ENCODE assay signal across 9 mouse cellular contexts in the genomic region with DNA sequence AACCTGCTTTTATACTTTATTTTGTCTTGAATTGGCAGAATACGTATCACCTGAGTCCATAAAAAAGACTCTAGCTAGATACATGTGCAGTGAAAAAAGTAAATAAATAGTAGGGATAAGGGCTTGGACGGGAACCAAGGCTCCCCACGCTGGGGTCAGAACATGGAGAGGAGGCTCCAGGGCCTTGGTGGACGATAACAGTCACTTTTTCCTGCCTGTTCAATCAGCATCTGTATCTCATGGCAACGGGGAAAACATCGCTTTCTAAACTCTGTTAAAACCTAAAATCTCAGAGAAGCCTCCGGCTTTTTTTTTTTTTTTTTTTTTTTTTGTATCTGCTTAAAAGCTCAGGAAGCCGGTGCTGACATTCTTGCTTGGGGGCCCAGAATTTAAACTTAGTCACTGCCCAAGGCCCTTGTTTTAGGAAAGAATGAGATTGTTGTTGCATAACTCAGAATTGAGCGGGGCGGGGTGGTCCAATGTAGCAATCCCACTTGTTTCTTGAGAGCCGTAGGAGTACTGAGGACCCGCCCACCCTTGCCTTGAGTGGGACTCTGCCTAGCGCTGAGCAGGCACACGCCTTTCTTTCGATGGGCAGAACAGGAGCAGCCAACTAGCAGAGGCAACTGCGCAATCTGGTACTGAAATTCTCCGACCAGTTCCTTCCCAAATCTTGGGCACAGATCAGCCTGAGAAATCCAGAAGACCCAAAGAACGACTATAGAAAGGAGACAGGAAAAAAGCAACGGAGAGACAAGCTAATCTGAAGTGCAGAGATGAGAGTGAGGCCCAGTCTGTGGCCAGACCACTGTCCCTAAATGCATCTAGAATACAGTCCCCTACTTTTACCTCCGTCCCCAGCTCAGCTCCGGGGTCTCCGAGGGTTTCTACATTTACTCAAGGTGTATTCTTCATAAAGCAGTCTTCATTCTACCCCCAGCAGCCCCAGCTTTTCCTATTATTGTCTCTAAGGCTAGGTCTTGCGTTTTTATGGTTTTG. TPM values are rescaled to one million over a fixed set of nuclear protein-coding genes. Genes with fewer than 3 reads are reported as not detected.
DNase-seq lines count a peak whose midpoint lies in the region; ATAC-seq and TF ChIP-seq lines count a peak whose summit lies in the region.
"Had no signal": no experiment of that assay in that cellular context is flagged by ENCODE, and none has a peak within 500 bp of the region (broad histone marks: within the 10 kb centered on the region; RNA-seq: fewer than 3 reads in every experiment).

No protein-coding gene starts in this region.

- H3K4me3 ChIP-seq in kidney, embryonic 14.5 days (ENCODE audit: low read length) = no peak overlapping the region
- peak overlapping the region; percentile 50 for H3K4me3 ChIP-seq in C2C12 (ENCODE audit: insufficient read depth, poor library complexity, severe bottlenecking)
- H3K4me3 ChIP-seq in embryonic facial prominence, embryonic 14.5 days (ENCODE audit: low read depth, low read length) = no peak overlapping the region
- H3K4me3 ChIP-seq in lung, embryonic 14.5 days (ENCODE audit: low read depth, low read length) = no peak overlapping the region
- no peak overlapping the region for H3K4me3 ChIP-seq in midbrain, embryonic 16.5 days (ENCODE audit: low read depth, low read length)
- H3K4me3 ChIP-seq in thymus, adult 2 months (ENCODE audit: control insufficient read depth, insufficient read depth, low read length) = no peak overlapping the region
- H3K4me3 ChIP-seq in hindbrain, embryonic 14.5 days (replicated peaks; ENCODE audit: low read length) = no peak overlapping the region

- TF ChIP-seq CTCF in C2C12 (IDR thresholded peaks at IDR 0.05; ENCODE audit: control insufficient read depth, insufficient read depth, insufficient read length) = no peak
- no peak for TF ChIP-seq CTCF in lung, embryonic 14.5 days (IDR thresholded peaks at IDR 0.05; ENCODE audit: low read depth)
- no peak for TF ChIP-seq CTCF in thymus, adult 2 months (IDR thresholded peaks at IDR 0.05; ENCODE audit: borderline replicate concordance, control insufficient read depth, extremely low read depth, insufficient read depth, low read length, poor library complexity)

- peak overlapping the region; percentile 1 for H3ac ChIP-seq in C2C12 (ENCODE audit: control insufficient read depth, insufficient read length, low read depth)

- H3K9ac ChIP-seq in kidney, embryonic 14.5 days (ENCODE audit: low read depth, low read length) = no peak overlapping the region
- H3K9ac ChIP-seq in embryonic facial prominence, embryonic 14.5 days (ENCODE audit: low read depth, low read length) = no peak overlapping the region
- H3K9ac ChIP-seq in lung, embryonic 14.5 days = no peak overlapping the region; the same call in 1 of the 2 replicates
- H3K9ac ChIP-seq in midbrain, embryonic 16.5 days (ENCODE audit: low read depth, low read length) = no peak overlapping the region
- H3K9ac ChIP-seq in hindbrain, embryonic 14.5 days = no peak overlapping the region

- no peak for TF ChIP-seq POLR2A in thymus, adult 2 months (IDR thresholded peaks at IDR 0.05; ENCODE audit: control insufficient read depth, extremely low read depth, insufficient read depth, low read length, poor library complexity)

- WGBS in kidney, embryonic 14.5 days = 56% methylated on average over 23 of the region's 23 CpGs
- 43% methylated on average over 23 of the region's 23 CpGs for WGBS in embryonic facial prominence, embryonic 14.5 days
- WGBS in lung, embryonic 14.5 days = 41% methylated on average over 23 of the region's 23 CpGs
- WGBS in midbrain, embryonic 16.5 days = 53% methylated on average over 23 of the region's 23 CpGs
- 89% methylated on average over 23 of the region's 23 CpGs for WGBS in thymus, adult 2 months
- WGBS in hindbrain, embryonic 14.5 days = 61% methylated on average over 23 of the region's 23 CpGs

- no peaks in the 10 kb centered on the region for H3K36me3 ChIP-seq in kidney, embryonic 14.5 days (ENCODE audit: control insufficient read depth, insufficient read depth, low read length)
- H3K36me3 ChIP-seq in C2C12 (ENCODE audit: control insufficient read depth, insufficient read depth) = peaks cover 3% of the 10 kb centered on the region
- no peaks in the 10 kb centered on the region for H3K36me3 ChIP-seq in embryonic facial prominence, embryonic 14.5 days (ENCODE audit: control insufficient read depth, insufficient read depth, low read length)
- no peaks in the 10 kb centered on the region for H3K36me3 ChIP-seq in lung, embryonic 14.5 days (ENCODE audit: insufficient read depth)
- H3K36me3 ChIP-seq in midbrain, embryonic 16.5 days (ENCODE audit: control insufficient read depth, insufficient read depth, low read length) = no peaks in the 10 kb centered on the region
- H3K36me3 ChIP-seq in thymus, adult 2 months (ENCODE audit: control insufficient read depth, insufficient read depth, low read length) = no peaks in the 10 kb centered on the region
- no peaks in the 10 kb centered on the region for H3K36me3 ChIP-seq in hindbrain, embryonic 14.5 days (replicated peaks; ENCODE audit: control insufficient read depth, insufficient read depth)

- DNase-seq in kidney, postnatal 14 days = no peak
- peak; percentile 68 for DNase-seq in embryonic facial prominence, embryonic 14.5 days (ENCODE audit: low spot score)
- peak; percentile 71 for DNase-seq in lung, embryonic 14.5 days
- no peak for DNase-seq in thymus, adult 2 months
- no peak for DNase-seq in hindbrain, embryonic 14.5 days (ENCODE audit: low spot score)

- H3K9me3 ChIP-seq in kidney, embryonic 14.5 days (ENCODE audit: control insufficient read depth, low read length) = no peaks in the 10 kb centered on the region
- H3K9me3 ChIP-seq in embryonic facial prominence, embryonic 14.5 days (ENCODE audit: control insufficient read depth, low read length) = no peaks in the 10 kb centered on the region
- no peaks in the 10 kb centered on the region for H3K9me3 ChIP-seq in lung, embryonic 14.5 days (ENCODE audit: low read depth, low read length)
- no peaks in the 10 kb centered on the region for H3K9me3 ChIP-seq in midbrain, embryonic 16.5 days (replicated peaks; ENCODE audit: control insufficient read depth, low read length, poor library complexity, severe bottlenecking)
- no peaks in the 10 kb centered on the region for H3K9me3 ChIP-seq in hindbrain, embryonic 14.5 days (ENCODE audit: control insufficient read depth, low read length)

- H3K4me1 ChIP-seq in kidney, embryonic 14.5 days (ENCODE audit: control insufficient read depth, insufficient read depth, low read length) = 0 out of 2 replicates have a peak, but pooled peaks cover 3% of the 10 kb centered on the region
- peaks cover 11% of the 10 kb centered on the region; the same call in 1 of the 2 replicates for H3K4me1 ChIP-seq in embryonic facial prominence, embryonic 14.5 days (ENCODE audit: control insufficient read depth, insufficient read depth, low read length)
- H3K4me1 ChIP-seq in lung, embryonic 14.5 days (ENCODE audit: insufficient read depth) = peaks cover 8% of the 10 kb centered on the region; the same call in 1 of the 2 replicates
- H3K4me1 ChIP-seq in midbrain, embryonic 16.5 days (ENCODE audit: control insufficient read depth, insufficient read depth, low read length) = peaks cover 3% of the 10 kb centered on the region; the same call in 1 of the 2 replicates
- peaks cover 5% of the 10 kb centered on the region for H3K4me1 ChIP-seq in thymus, adult 2 months (replicated peaks; ENCODE audit: control insufficient read depth, insufficient read depth, low read length)
- H3K4me1 ChIP-seq in hindbrain, embryonic 14.5 days (replicated peaks; ENCODE audit: control insufficient read depth, insufficient read depth, low read length) = no peaks in the 10 kb centered on the region

- H3K27me3 ChIP-seq in kidney, embryonic 14.5 days (ENCODE audit: control insufficient read depth, insufficient read depth, low read length) = peaks cover 13% of the 10 kb centered on the region
- no peaks in the 10 kb centered on the region for H3K27me3 ChIP-seq in C2C12 (ENCODE audit: control insufficient read depth, insufficient read depth, insufficient read length)
- H3K27me3 ChIP-seq in embryonic facial prominence, embryonic 14.5 days (replicated peaks; ENCODE audit: control insufficient read depth, insufficient read depth, low read length) = peaks cover 32% of the 10 kb centered on the region
- H3K27me3 ChIP-seq in lung, embryonic 14.5 days (ENCODE audit: insufficient read depth, low read length) = peaks cover 22% of the 10 kb centered on the region
- H3K27me3 ChIP-seq in midbrain, embryonic 16.5 days (ENCODE audit: control insufficient read depth, insufficient read depth, low read depth, low read length) = peaks cover 29% of the 10 kb centered on the region
- no peaks in the 10 kb centered on the region; the same call in 1 of the 2 replicates for H3K27me3 ChIP-seq in thymus, adult 2 months (ENCODE audit: control insufficient read depth, insufficient read depth, low read length)
- H3K27me3 ChIP-seq in hindbrain, embryonic 14.5 days (ENCODE audit: control insufficient read depth, insufficient read depth, low read length) = peaks cover 32% of the 10 kb centered on the region

- ATAC-seq in kidney, embryonic 14.5 days (ENCODE audit: low FRiP score, low TSS enrichment) = peak; percentile 44; the same call in 1 of the 2 replicates
- ATAC-seq in embryonic facial prominence, embryonic 14.5 days (ENCODE audit: low read depth) = 0 out of 2 replicates have a peak, but pooled peaks have one; percentile 56
- peak; percentile 65; the same call in 1 of the 2 replicates for ATAC-seq in lung, embryonic 14.5 days (ENCODE audit: insufficient read depth)
- ATAC-seq in midbrain, embryonic 16.5 days = no peak
- no peak for ATAC-seq in hindbrain, embryonic 14.5 days (ENCODE audit: low FRiP score)

- no peak overlapping the region for H3K4me2 ChIP-seq in kidney, embryonic 14.5 days (replicated peaks; ENCODE audit: low read depth, low read length)
- no peak overlapping the region for H3K4me2 ChIP-seq in embryonic facial prominence, embryonic 14.5 days (ENCODE audit: low read depth, low read length)
- H3K4me2 ChIP-seq in lung, embryonic 14.5 days = 0 out of 2 replicates have a peak overlapping the region, but pooled peaks have one; percentile 15
- H3K4me2 ChIP-seq in midbrain, embryonic 16.5 days (ENCODE audit: low read length) = no peak overlapping the region
- H3K4me2 ChIP-seq in hindbrain, embryonic 14.5 days (replicated peaks) = no peak overlapping the region

- H3K79me2 ChIP-seq in C2C12 (ENCODE audit: control insufficient read depth, insufficient read depth) = peaks cover 39% of the 10 kb centered on the region

- H3K79me3 ChIP-seq in C2C12 (ENCODE audit: low read depth) = no peaks in the 10 kb centered on the region

- H3K27ac ChIP-seq in kidney, embryonic 14.5 days (ENCODE audit: low read depth, low read length) = peak overlapping the region; percentile 37; the same call in 1 of the 2 replicates
- H3K27ac ChIP-seq in embryonic facial prominence, embryonic 14.5 days (replicated peaks; ENCODE audit: low read depth, low read length) = no peak overlapping the region
- no peak overlapping the region for H3K27ac ChIP-seq in lung, embryonic 14.5 days (ENCODE audit: low read depth)
- no peak overlapping the region for H3K27ac ChIP-seq in midbrain, embryonic 16.5 days (ENCODE audit: low read length)
- H3K27ac ChIP-seq in thymus, adult 2 months (ENCODE audit: control insufficient read depth, insufficient read depth, low read length) = no peak overlapping the region
- H3K27ac ChIP-seq in hindbrain, embryonic 14.5 days = no peak overlapping the region

RNA-seq across cellular contexts. Expression of gene Igfbp6, which starts 0.9 kb away (rescaled TPM):
- polyA plus RNA-seq in kidney, embryonic 14.5 days (2014; fragmentation: Nextera tagmentation; extraction: Ambion mirVana) = 24.0 and 27.1 TPM in 2 replicates
- 297 TPM for polyA plus RNA-seq in C2C12 (2012; fragmentation: generic; extraction: Trizol)
- 15.0 and 20.1 TPM in 2 replicates for polyA plus RNA-seq in embryonic facial prominence, embryonic 14.5 days (2014; fragmentation: Nextera tagmentation; extraction: Ambion mirVana)
- 6.8 and 7.2 TPM in 2 replicates for polyA plus RNA-seq in lung, embryonic 14.5 days (2014; fragmentation: Nextera tagmentation; extraction: Ambion mirVana)
- polyA plus RNA-seq in midbrain, embryonic 16.5 days (2015; fragmentation: Nextera tagmentation; extraction: Ambion mirVana) = 2.5 and 3.1 TPM in 2 replicates
- polyA plus RNA-seq in thymus, adult 2 months (2012; rRNA removed) = 17.8 and 30.2 TPM in 2 replicates
- polyA plus RNA-seq in hindbrain, embryonic 14.5 days (2014; fragmentation: Nextera tagmentation; extraction: Ambion mirVana) = 1.8 and 1.9 TPM in 2 replicates

RNA-seq across cellular contexts. Expression of gene Soat2, which starts 7.1 kb away (rescaled TPM):
- 0.11 and 0.28 TPM in 2 replicates for polyA plus RNA-seq in kidney, embryonic 14.5 days (2014; fragmentation: Nextera tagmentation; extraction: Ambion mirVana)
- 0.06 TPM for polyA plus RNA-seq in C2C12 (2012; fragmentation: generic; extraction: Trizol)
- polyA plus RNA-seq in embryonic facial prominence, embryonic 14.5 days (2014; fragmentation: Nextera tagmentation; extraction: Ambion mirVana) = 0.17 and 0.63 TPM in 2 replicates
- polyA plus RNA-seq in lung, embryonic 14.5 days (2014; fragmentation: Nextera tagmentation; extraction: Ambion mirVana) = 0.16 and 0.19 TPM in 2 replicates
- polyA plus RNA-seq in midbrain, embryonic 16.5 days (2015; fragmentation: Nextera tagmentation; extraction: Ambion mirVana) = 0.21 TPM in 1 of 2 replicates, not detected in the other
- polyA plus RNA-seq in thymus, adult 2 months (2012; rRNA removed) = 3.8 and 4.1 TPM in 2 replicates
- polyA plus RNA-seq in hindbrain, embryonic 14.5 days (2014; fragmentation: Nextera tagmentation; extraction: Ambion mirVana) = 0.13 TPM in 1 of 2 replicates, not detected in the other
- polyA plus RNA-seq: neural tube, embryonic 14.5 days had no signal

RNA-seq across cellular contexts. Expression of gene Spryd3, which starts 7.2 kb away (rescaled TPM):
- polyA plus RNA-seq in kidney, embryonic 14.5 days (2014; fragmentation: Nextera tagmentation; extraction: Ambion mirVana) = 9.0 and 11.1 TPM in 2 replicates
- polyA plus RNA-seq in C2C12 (2012; fragmentation: generic; extraction: Trizol) = 47.1 TPM
- polyA plus RNA-seq in embryonic facial prominence, embryonic 14.5 days (2014; fragmentation: Nextera tagmentation; extraction: Ambion mirVana) = 19.2 TPM in 2 replicates
- polyA plus RNA-seq in lung, embryonic 14.5 days (2014; fragmentation: Nextera tagmentation; extraction: Ambion mirVana) = 11.5 and 13.6 TPM in 2 replicates
- 81.1 and 95.9 TPM in 2 replicates for polyA plus RNA-seq in midbrain, embryonic 16.5 days (2015; fragmentation: Nextera tagmentation; extraction: Ambion mirVana)
- 40.8 and 43.1 TPM in 2 replicates for polyA plus RNA-seq in thymus, adult 2 months (2012; rRNA removed)
- polyA plus RNA-seq in hindbrain, embryonic 14.5 days (2014; fragmentation: Nextera tagmentation; extraction: Ambion mirVana) = 54.8 and 62.4 TPM in 2 replicates

RNA-seq across cellular contexts. Expression of gene Tns2, which starts 43.0 kb away (rescaled TPM):
- 39.1 and 46.6 TPM in 2 replicates for polyA plus RNA-seq in kidney, embryonic 14.5 days (2014; fragmentation: Nextera tagmentation; extraction: Ambion mirVana)
- polyA plus RNA-seq in C2C12 (2012; fragmentation: generic; extraction: Trizol) = 67.8 TPM
- 45.9 and 56.4 TPM in 2 replicates for polyA plus RNA-seq in embryonic facial prominence, embryonic 14.5 days (2014; fragmentation: Nextera tagmentation; extraction: Ambion mirVana)
- 48.3 and 56.9 TPM in 2 replicates for polyA plus RNA-seq in lung, embryonic 14.5 days (2014; fragmentation: Nextera tagmentation; extraction: Ambion mirVana)
- 7.4 and 9.4 TPM in 2 replicates for polyA plus RNA-seq in midbrain, embryonic 16.5 days (2015; fragmentation: Nextera tagmentation; extraction: Ambion mirVana)
- polyA plus RNA-seq in thymus, adult 2 months (2012; rRNA removed) = 15.9 and 26.4 TPM in 2 replicates
- polyA plus RNA-seq in hindbrain, embryonic 14.5 days (2014; fragmentation: Nextera tagmentation; extraction: Ambion mirVana) = 9.9 and 10.4 TPM in 2 replicates

RNA-seq across cellular contexts. Expression of gene Zfp740, which starts 59.8 kb away (rescaled TPM):
- polyA plus RNA-seq in kidney, embryonic 14.5 days (2014; fragmentation: Nextera tagmentation; extraction: Ambion mirVana) = 30.1 and 59.9 TPM in 2 replicates
- polyA plus RNA-seq in C2C12 (2012; fragmentation: generic; extraction: Trizol) = 45.8 TPM
- 48.6 and 49.8 TPM in 2 replicates for polyA plus RNA-seq in embryonic facial prominence, embryonic 14.5 days (2014; fragmentation: Nextera tagmentation; extraction: Ambion mirVana)
- 60.4 and 64.1 TPM in 2 replicates for polyA plus RNA-seq in lung, embryonic 14.5 days (2014; fragmentation: Nextera tagmentation; extraction: Ambion mirVana)
- polyA plus RNA-seq in midbrain, embryonic 16.5 days (2015; fragmentation: Nextera tagmentation; extraction: Ambion mirVana) = 54.0 and 59.2 TPM in 2 replicates
- polyA plus RNA-seq in thymus, adult 2 months (2012; rRNA removed) = 69.6 and 71.9 TPM in 2 replicates
- polyA plus RNA-seq in hindbrain, embryonic 14.5 days (2014; fragmentation: Nextera tagmentation; extraction: Ambion mirVana) = 45.4 and 47.1 TPM in 2 replicates

Comparison
In these comparisons a context has a peak if more than half of its experiments do, and no peak if none do; other contexts are left out.
1. ATAC-seq: peak in kidney, embryonic 14.5 days (single experiment), embryonic facial prominence, embryonic 14.5 days (single experiment) and lung, embryonic 14.5 days (single experiment); none in midbrain, embryonic 16.5 days (single experiment) and hindbrain, embryonic 14.5 days (single experiment).
2. DNase-seq: peak in embryonic facial prominence, embryonic 14.5 days (single experiment) and lung, embryonic 14.5 days (single experiment); none in kidney, postnatal 14 days (single experiment), thymus, adult 2 months (single experiment) and hindbrain, embryonic 14.5 days (single experiment).